Mouse (Mus musculus): ENCODE data around the gene Ier3. TPM values are rescaled to one million over a fixed set of nuclear protein-coding genes. Genes with fewer than 3 reads are reported as not detected.
"Not testable (repeated sequence)": the region's sequence is repeated elsewhere in the genome, so short reads cannot be mapped to it uniquely, and the experiment has no call there.

Gene Ier3
- polyA plus RNA-seq, 1 experiment from 2014 or later = 13.7 TPM

DNA sequence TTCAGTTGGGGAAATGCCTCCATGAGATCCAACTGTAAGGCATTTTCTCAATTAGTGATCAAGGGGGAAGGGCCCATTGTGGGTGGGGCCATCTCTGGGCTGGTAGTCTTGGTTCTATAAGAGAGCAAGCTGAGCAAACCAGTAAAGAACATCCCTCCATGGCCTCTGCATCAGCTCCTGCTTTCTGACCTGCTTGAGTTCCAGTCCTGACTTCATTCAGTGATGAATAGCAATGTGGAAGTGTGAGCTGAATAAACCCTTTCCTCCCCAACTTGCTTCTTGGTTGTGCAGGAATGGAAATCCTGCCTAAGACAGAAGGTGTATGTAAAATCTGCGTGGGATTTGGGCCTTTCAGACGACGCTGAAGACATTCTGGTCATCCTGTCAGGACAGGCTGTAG lies 17.5 kb downstream of the Ier3 start:
- peak overlapping the region; percentile 58 for H3K9ac ChIP-seq

GRCm38 (mm10) chr17:35840561-35840960 lies 19.1 kb downstream of the Ier3 start:
- peaks cover 31% of the 10 kb centered on the region for H3K4me1 ChIP-seq
- peak overlapping the region; percentile 58 for H3K4me3 ChIP-seq
- peak overlapping the region; percentile 53 for H3K4me2 ChIP-seq (replicated peaks)
- no peak for ATAC-seq (ENCODE audit: low FRiP score, low read depth)
- 54% methylated on average over 14 of the region's 14 CpGs for WGBS
- H3K27me3 ChIP-seq = no peaks in the 10 kb centered on the region
- no peak overlapping the region for H3K27ac ChIP-seq
- no peaks in the 10 kb centered on the region for H3K9me3 ChIP-seq
- H3K36me3 ChIP-seq = peaks cover 25% of the 10 kb centered on the region
- H3K9ac ChIP-seq = no peak overlapping the region

More for the DNA sequence above, 17.5 kb downstream of the Ier3 start:
- H3K27ac ChIP-seq = peak overlapping the region; percentile 97
- 47% methylated on average over 3 of the region's 3 CpGs for WGBS
- H3K4me1 ChIP-seq = peaks cover 47% of the 10 kb centered on the region
- peaks cover 28% of the 10 kb centered on the region for H3K36me3 ChIP-seq
- not testable (repeated sequence) for H3K27me3 ChIP-seq; H3K9me3 ChIP-seq; ATAC-seq (ENCODE audit: low FRiP score, low read depth)
- peak overlapping the region; percentile 76 for H3K4me3 ChIP-seq
- peak overlapping the region; percentile 80 for H3K4me2 ChIP-seq (replicated peaks)

DNA sequence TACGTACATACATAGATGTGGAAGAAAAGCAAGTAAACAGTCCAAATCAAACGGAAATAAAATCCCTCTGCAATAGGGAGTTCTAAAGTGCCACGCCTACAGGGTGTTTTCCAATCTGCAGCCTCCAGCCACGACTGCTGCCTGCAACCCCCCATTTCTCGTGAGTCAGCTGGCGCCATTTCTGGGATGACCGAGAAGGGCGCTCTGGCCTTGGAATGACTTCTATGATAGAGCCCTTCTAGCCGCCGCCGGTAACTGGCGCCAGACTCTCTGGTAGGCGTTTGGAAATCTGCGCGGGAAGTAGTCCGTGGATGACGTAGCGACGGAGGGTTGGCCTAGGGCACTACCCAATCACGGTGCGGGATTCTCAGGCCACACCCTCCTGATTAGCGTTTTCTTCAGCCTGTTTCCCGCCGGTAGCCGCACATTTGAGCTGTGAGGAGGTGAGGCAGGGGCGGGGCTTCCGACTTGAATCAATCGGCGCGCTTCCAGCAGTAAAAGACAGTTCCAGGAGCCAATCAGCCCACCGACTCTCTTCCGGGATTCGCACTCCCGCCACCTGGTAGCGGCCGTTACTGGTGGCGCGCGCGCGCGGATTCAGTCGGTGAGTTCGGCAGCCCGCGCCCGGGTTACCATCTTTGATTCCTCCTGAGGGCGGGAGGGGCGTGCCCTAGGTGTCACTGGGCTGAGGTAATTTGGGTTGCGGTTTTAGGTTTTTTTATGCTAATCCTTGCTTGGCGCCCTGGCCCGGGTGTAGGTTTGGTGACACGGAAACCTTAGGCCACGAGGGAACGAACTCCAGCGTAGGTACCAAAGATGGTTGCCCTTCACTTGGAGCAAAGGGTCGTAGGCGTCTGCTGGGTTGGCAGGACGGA lies 19.8 kb downstream of the Ier3 start, which contains the start of gene Mdc1:
TSS of gene Mdc1 (plus strand) at position 440 of the 875 bp plus-strand sequence.
- WGBS = under 1% methylated on average over 59 of the region's 59 CpGs
- Histone ChIP-seq H3K9ac (peak within 1 kb of the TSS; percentile 72), H3K4me2 (replicated peaks) (peak within 1 kb of the TSS; percentile 74), H3K9me3 (no peaks in the 10 kb centered on the region), H3K36me3 (peaks cover 25% of the 10 kb centered on the region), H3K4me3 (peak within 1 kb of the TSS; percentile 58), H3K4me1 (peaks cover 24% of the 10 kb centered on the region), H3K27ac (peak within 1 kb of the TSS; percentile 83), H3K27me3 (no peaks in the 10 kb centered on the region)
- ATAC-seq (ENCODE audit: low FRiP score, low read depth) = peak; percentile 92

DNA sequence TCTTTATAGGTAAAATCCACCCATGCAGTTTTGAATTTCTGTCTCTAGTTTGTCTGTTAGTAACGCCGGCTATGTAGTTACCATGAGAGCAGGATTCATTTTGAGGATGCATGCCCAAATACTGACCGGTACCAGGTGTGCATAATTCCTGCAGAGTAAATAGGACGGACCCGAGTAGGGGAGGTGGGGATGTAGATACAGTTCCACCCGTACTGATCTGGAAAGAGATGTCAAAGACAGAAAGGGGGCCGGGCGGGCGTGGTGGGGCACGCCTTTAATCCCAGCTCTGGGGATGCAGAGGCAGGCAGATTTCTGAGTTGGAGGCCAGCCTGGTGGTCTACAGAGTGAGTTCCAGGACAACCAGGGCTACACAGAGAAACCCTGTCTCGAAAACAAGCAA lies 20.5 kb downstream of the Ier3 start:
- Histone ChIP-seq H3K4me2 (replicated peaks) (peak overlapping the region; percentile 74), H3K9me3 (no peaks in the 10 kb centered on the region), H3K36me3 (peaks cover 27% of the 10 kb centered on the region), H3K4me1 (peaks cover 23% of the 10 kb centered on the region), H3K27ac (peak overlapping the region; percentile 83), H3K27me3 (no peaks in the 10 kb centered on the region), H3K4me3 (peak overlapping the region; percentile 58), H3K9ac (peak overlapping the region; percentile 72)
- ATAC-seq (ENCODE audit: low FRiP score, low read depth) = no peak
- WGBS = 18% methylated on average over 11 of the region's 11 CpGs

DNA sequence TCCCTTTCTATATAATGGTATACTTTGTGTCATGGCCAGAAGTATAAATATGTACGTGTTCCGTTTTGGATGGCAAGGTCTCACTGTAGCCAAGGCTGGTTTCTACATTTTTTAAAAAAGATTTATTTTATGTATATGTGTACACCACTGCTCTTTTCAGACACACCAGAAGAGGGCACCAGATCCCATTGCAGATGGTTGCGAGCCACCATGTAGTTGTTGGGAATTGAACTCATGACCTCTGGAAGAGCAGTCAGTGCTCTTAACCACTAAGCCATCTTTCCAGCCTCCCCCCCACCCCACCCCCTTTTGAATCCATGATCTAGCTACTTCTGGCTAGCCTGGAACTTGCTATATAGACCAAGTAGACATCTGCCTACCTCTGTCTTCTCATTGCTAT lies 22.0 kb downstream of the Ier3 start:
- Histone ChIP-seq H3K4me2 (replicated peaks) (no peak overlapping the region), H3K9me3 (no peaks in the 10 kb centered on the region), H3K4me1 (peaks cover 23% of the 10 kb centered on the region), H3K4me3 (no peak overlapping the region), H3K9ac (no peak overlapping the region), H3K27me3 (no peaks in the 10 kb centered on the region), H3K36me3 (peaks cover 42% of the 10 kb centered on the region), H3K27ac (no peak overlapping the region)
- 92% methylated on average over 3 of the region's 3 CpGs for WGBS
- no peak for ATAC-seq (ENCODE audit: low FRiP score, low read depth)

DNA sequence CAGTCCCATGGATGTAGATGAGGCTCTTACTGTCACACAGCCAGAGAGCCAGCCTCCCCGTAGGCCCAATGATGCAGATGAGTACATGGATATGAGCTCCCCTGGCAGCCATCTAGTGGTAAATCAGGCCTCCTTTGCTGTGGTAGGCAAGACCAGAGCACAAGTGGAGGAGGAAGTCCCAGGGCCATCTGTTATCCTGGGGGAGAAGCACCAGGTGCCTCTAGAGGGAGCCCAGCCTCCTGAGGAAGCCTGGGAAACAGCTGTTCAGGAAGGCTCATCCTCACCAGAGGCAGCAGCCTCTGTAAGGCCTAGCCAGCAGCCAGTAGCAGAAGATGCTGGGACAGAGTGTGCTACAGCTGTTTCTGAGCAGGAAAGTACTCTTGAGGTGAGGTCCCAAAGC lies 26.6 kb downstream of the Ier3 start:
- peaks cover 85% of the 10 kb centered on the region for H3K36me3 ChIP-seq
- ATAC-seq (ENCODE audit: low FRiP score, low read depth) = no peak; the same call in 1 of the 2 replicates
- no peak overlapping the region for H3K4me2 ChIP-seq (replicated peaks)
- peak overlapping the region; percentile 35; the same call in 1 of the 2 replicates for H3K9ac ChIP-seq
- H3K9me3 ChIP-seq = no peaks in the 10 kb centered on the region
- no peaks in the 10 kb centered on the region for H3K27me3 ChIP-seq
- H3K4me3 ChIP-seq = no peak overlapping the region
- H3K4me1 ChIP-seq = no peaks in the 10 kb centered on the region
- 64% methylated on average over 1 of the region's 1 CpGs for WGBS
- no peak overlapping the region for H3K27ac ChIP-seq

GRCm38 (mm10) chr17:35850974-35851373 lies 29.5 kb downstream of the Ier3 start:
- H3K36me3 ChIP-seq = peaks cover 91% of the 10 kb centered on the region
- H3K4me1 ChIP-seq = no peaks in the 10 kb centered on the region
- H3K27me3 ChIP-seq = no peaks in the 10 kb centered on the region
- H3K4me2 ChIP-seq (replicated peaks) = no peak overlapping the region
- H3K9ac ChIP-seq = no peak overlapping the region
- no peaks in the 10 kb centered on the region for H3K9me3 ChIP-seq
- 92% methylated on average over 3 of the region's 3 CpGs for WGBS
- no peak for ATAC-seq (ENCODE audit: low FRiP score, low read depth)
- no peak overlapping the region for H3K27ac ChIP-seq
- no peak overlapping the region for H3K4me3 ChIP-seq

DNA sequence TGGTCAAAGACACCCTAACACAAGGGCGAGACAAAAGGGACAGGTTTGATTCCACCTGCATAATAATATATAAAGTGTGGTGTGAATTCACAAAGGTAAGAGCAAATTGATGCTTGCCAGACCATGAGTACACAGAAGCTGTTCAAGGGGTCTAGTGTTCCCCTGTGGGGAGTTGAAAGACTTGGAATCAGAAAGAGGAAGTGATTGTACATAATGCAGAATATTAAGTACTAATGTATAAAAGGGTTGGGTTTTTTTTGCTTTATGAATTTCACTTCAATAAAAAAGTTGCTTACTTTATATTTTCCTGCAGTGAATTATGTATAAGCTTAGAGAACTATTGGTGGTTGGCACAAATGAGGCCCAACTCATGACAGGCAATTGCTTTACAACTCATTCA lies 37.9 kb downstream of the Ier3 start:
- H3K27ac ChIP-seq = no peak overlapping the region
- H3K4me1 ChIP-seq = peaks cover 12% of the 10 kb centered on the region
- no peak overlapping the region for H3K4me3 ChIP-seq
- WGBS = 92% methylated on average over 1 of the region's 1 CpGs
- H3K36me3 ChIP-seq = peaks cover 33% of the 10 kb centered on the region
- H3K27me3 ChIP-seq = no peaks in the 10 kb centered on the region
- H3K9me3 ChIP-seq = no peaks in the 10 kb centered on the region
- ATAC-seq (ENCODE audit: low FRiP score, low read depth) = no peak
- H3K4me2 ChIP-seq (replicated peaks) = no peak overlapping the region
- H3K9ac ChIP-seq = no peak overlapping the region

- Histone ChIP-seq H3K4me3 (no peak overlapping the region), H3K4me1 (peaks cover 16% of the 10 kb centered on the region), H3K9me3 (no peaks in the 10 kb centered on the region), H3K4me2 (replicated peaks) (no peak overlapping the region), H3K36me3 (peaks cover 28% of the 10 kb centered on the region), H3K27ac (no peak overlapping the region), H3K27me3 (no peaks in the 10 kb centered on the region), H3K9ac (no peak overlapping the region)
- no peak for ATAC-seq (ENCODE audit: low FRiP score, low read depth)
- WGBS = 74% methylated on average over 2 of the region's 2 CpGs
Observed at GRCm38 (mm10) chr17:35859835-35860234, 38.4 kb downstream of the Ier3 start.

- Histone ChIP-seq H3K4me2 (replicated peaks) (peak overlapping the region; percentile 73), H3K4me1 (peaks cover 20% of the 10 kb centered on the region), H3K9ac (peak overlapping the region; percentile 81), H3K36me3 (peaks cover 23% of the 10 kb centered on the region), H3K4me3 (peak overlapping the region; percentile 75), H3K27ac (peak overlapping the region; percentile 92), H3K9me3 (no peaks in the 10 kb centered on the region), H3K27me3 (no peaks in the 10 kb centered on the region)
- peak; percentile 10; the same call in 1 of the 2 replicates for ATAC-seq (ENCODE audit: low FRiP score, low read depth)
- 3% methylated on average over 12 of the region's 12 CpGs for WGBS
Observed at GRCm38 (mm10) chr17:35860831-35861197, 39.3 kb downstream of the Ier3 start.

DNA sequence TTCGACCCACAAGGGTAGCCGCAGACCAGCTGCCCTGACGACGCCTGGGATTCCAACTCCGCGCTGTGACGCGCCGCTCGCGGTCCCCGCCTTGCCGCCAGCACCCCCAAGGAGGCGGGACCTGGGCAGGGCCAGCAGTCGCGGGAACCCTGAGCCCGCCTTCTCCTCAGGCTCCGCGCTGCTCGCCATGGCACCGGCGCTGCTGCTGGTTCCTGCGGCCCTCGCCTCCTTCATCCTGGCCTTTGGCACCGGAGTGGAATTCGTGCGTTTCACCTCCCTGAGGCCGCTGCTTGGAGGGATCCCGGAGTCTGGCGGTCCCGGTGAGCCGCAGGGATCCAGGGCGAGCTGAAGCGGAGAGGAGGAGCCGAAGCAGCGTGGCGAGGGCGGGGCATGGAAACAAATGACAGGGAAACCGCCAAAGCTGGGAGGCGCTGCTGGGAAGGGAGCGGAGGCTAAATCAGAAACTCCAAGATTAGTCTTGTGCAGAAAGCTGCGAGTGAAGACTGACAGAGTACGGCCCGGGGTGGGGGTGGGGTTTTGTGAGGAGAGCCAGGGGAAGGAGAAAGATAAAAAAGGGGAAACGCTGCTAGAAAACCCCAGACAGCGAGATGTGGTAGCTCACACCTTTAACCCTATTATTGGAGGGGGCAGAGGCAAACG lies 39.8 kb downstream of the Ier3 start, which contains the start of gene Nrm:
TSS of gene Nrm (plus strand) at position 121 of the 660 bp plus-strand sequence.
- Histone ChIP-seq H3K9ac (peak within 1 kb of the TSS; percentile 81), H3K4me1 (peaks cover 20% of the 10 kb centered on the region), H3K36me3 (peaks cover 23% of the 10 kb centered on the region), H3K4me3 (peak within 1 kb of the TSS; percentile 75), H3K27ac (peak within 1 kb of the TSS; percentile 92), H3K27me3 (no peaks in the 10 kb centered on the region), H3K9me3 (no peaks in the 10 kb centered on the region), H3K4me2 (replicated peaks) (peak within 1 kb of the TSS; percentile 73)
- under 1% methylated on average over 47 of the region's 47 CpGs for WGBS
- ATAC-seq (ENCODE audit: low FRiP score, low read depth) = peak; percentile 92

GRCm38 (mm10) chr17:35864832-35865353 lies 43.4 kb downstream of the Ier3 start:
- WGBS = 24% methylated on average over 10 of the region's 10 CpGs
- Histone ChIP-seq H3K36me3 (peaks cover 5% of the 10 kb centered on the region; the same call in 1 of the 2 replicates), H3K9me3 (no peaks in the 10 kb centered on the region), H3K4me1 (peaks cover 51% of the 10 kb centered on the region), H3K9ac (peak overlapping the region; percentile 86), H3K27me3 (no peaks in the 10 kb centered on the region), H3K4me2 (replicated peaks) (peak overlapping the region; percentile 99), H3K27ac (peak overlapping the region; percentile 95), H3K4me3 (peak overlapping the region; percentile 63)
- ATAC-seq (ENCODE audit: low FRiP score, low read depth) = no peak
